Mouse (Mus musculus) intestine, embryonic 14.5 days (tissue): ENCODE data around the gene Zdhhc19. TPM values are rescaled to one million over a fixed set of nuclear protein-coding genes. Genes with fewer than 3 reads are reported as not detected.

Experiments used
- ATAC-seq: fragments of 200-750 bp; cut with Nextera tagmentation; replicated peaks from 2 replicates; pipeline ENCODE4 v1.8.0; 2017; ENCODE audit warnings: low read depth, moderate number of reproducible peaks, moderate TSS enrichment, moderate library complexity; ENCODE audit not compliant: low FRiP score, low TSS enrichment
- DNase-seq: peaks from one replicate; pipeline ENCODE4 v3.0.0-alpha.2; 2018; ENCODE audit warnings: low spot score
- H3K27ac ChIP-seq: fragments of 300-500 bp; sonication (generic); 2 replicates; pipeline ENCODE4 v1.5.1; 2014; ENCODE audit warnings: low read depth, mild to moderate bottlenecking, control low read depth
- H3K27me3 ChIP-seq: fragments of 300-500 bp; sonication (generic); replicated peaks from 2 replicates; pipeline ENCODE4 v1.6.1; 2014; ENCODE audit warnings: low read length, control low read depth; ENCODE audit not compliant: control insufficient read depth, insufficient read depth
- H3K36me3 ChIP-seq: fragments of 300-500 bp; sonication (generic); 2 replicates; pipeline ENCODE4 v1.6.1; 2014; ENCODE audit warnings: low read length, control low read depth; ENCODE audit not compliant: control insufficient read depth, insufficient read depth
- H3K4me1 ChIP-seq: fragments of 300-500 bp; sonication (generic); replicated peaks from 2 replicates; pipeline ENCODE4 v1.6.1; 2014; ENCODE audit warnings: low read length, control low read depth, mixed read lengths; ENCODE audit not compliant: control insufficient read depth, insufficient read depth
- H3K4me2 ChIP-seq: fragments of 300-500 bp; sonication (generic); 2 replicates; pipeline ENCODE4 v1.6.1; 2014; ENCODE audit warnings: low read length
- H3K4me3 ChIP-seq: fragments of 300-500 bp; sonication (generic); 2 replicates; pipeline ENCODE4 v1.5.1; 2014; ENCODE audit warnings: low read depth, low read length, control low read depth, mixed read lengths
- H3K9ac ChIP-seq: fragments of 300-500 bp; sonication (generic); 2 replicates; pipeline ENCODE4 v1.6.1; 2014; ENCODE audit warnings: mild to moderate bottlenecking, low read length
- H3K9me3 ChIP-seq: fragments of 300-500 bp; sonication (generic); 2 replicates; pipeline ENCODE4 v1.6.1; 2016; ENCODE audit warnings: low read length, control low read depth; ENCODE audit not compliant: control insufficient read depth
- WGBS: fragments of 180-500 bp; shearing (Covaris S2); extraction: QIAGEN DNeasy Blood & Tissue Kit; methylation state at CpG from one replicate; pipeline ENCODE4 v1.1.7; 2014; 5-methylcytosine and 5-hydroxymethylcytosine counted together
- polyA plus RNA-seq: library from polyadenylated mRNA; unstranded; fragments of >200 nt; fragmentation: Nextera tagmentation; extraction: Ambion mirVana; gene quantifications from 2 replicates; pipeline ENCODE4 v1.2.1, GENCODE M21; 2014

Zdhhc19 gene
- polyA plus RNA-seq, 1 experiment from 2014 or later, result 0.20 TPM

DNA sequence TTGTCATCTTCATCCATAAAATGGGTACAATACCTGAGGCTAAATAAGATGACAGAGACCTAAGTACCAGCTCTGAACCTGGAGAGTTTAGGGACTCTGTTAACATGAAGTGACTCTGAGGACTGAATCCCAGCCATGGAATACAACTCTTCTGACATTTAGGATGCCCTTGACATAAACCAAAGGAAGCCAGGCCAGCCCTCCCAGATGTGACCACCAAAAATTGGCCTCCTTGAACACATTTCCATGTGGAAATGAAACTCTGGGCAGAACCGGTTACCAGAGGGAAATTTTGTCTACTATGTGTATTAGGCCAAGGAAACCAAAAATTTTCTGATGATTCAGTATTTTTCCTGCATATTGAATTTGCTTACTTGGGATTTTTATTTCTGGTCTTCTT lies 103.1 kb downstream of the Zdhhc19 start:
- Histone ChIP-seq H3K4me3 (no peak overlapping the region), H3K27me3 (no peaks in the 10 kb centered on the region), H3K27ac (no peak overlapping the region), H3K9me3 (no peaks in the 10 kb centered on the region), H3K4me1 (no peaks in the 10 kb centered on the region), H3K4me2 (no peak overlapping the region), H3K36me3 (no peaks in the 10 kb centered on the region), H3K9ac (no peak overlapping the region)
- DNase-seq (no peak), ATAC-seq (no peak)
- 89% methylated on average over 1 of the region's 1 CpGs for WGBS

- Histone ChIP-seq H3K27ac (no peak overlapping the region), H3K27me3 (no peaks in the 10 kb centered on the region)
- 77% methylated on average over 3 of the region's 3 CpGs for WGBS
Measured at GRCm38 (mm10) chr16:32602193-32602685, 106.2 kb downstream of the Zdhhc19 start.

DNA sequence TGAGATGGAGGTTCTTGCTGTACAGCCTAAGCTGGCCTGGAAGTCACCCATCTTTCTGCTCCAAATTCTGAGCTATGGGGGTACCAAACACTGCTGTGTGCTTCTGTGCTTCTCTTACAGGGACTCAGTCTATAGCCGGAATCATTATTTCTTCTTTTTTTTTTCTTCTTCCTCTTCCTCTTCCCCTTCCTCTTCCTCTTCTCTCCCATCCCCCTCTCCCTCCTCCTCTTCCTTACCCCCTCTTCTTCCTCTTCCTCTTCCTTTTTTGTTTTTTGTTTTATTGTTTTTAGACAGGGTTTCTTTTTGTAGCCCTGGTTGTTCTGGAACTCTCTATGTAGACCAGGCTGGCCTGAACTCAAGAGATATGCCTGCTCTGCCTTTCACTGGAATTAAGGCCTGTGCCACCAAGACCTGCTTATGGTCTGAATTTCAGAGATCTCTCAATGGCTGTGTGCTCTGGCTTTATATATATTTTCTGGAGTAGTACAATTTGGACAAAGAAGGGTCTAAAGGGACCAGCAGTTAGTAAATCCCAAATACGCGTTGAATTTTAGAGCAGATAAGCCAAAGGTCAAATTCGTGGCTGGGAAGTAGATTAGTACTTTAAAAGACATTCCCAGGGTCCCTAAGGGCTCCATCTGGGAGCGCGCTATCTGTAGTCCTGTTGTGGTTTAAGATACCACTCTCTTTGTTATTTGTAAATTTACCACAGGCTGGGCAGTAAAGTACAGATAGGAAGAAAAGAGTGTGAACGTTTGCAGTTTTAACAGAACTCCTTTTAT lies 111.7 kb downstream of the Zdhhc19 start:
- peak; percentile 60 for DNase-seq
- Histone ChIP-seq H3K36me3 (no peaks in the 10 kb centered on the region), H3K4me3 (peak overlapping the region; percentile 59; the same call in 1 of the 2 replicates), H3K27me3 (no peaks in the 10 kb centered on the region), H3K27ac (peak overlapping the region; percentile 71), H3K9ac (no peak overlapping the region), H3K9me3 (no peaks in the 10 kb centered on the region), H3K4me1 (no peaks in the 10 kb centered on the region), H3K4me2 (peak overlapping the region; percentile 73)
- no peak for ATAC-seq
- 50% methylated on average over 7 of the region's 7 CpGs for WGBS

More at GRCm38 (mm10) chr16:32602193-32602685, 106.2 kb downstream of the Zdhhc19 start:
- ATAC-seq (no peak), DNase-seq (no peak)
- H3K4me3 ChIP-seq, result no peak overlapping the region
- H3K4me2 ChIP-seq, result no peak overlapping the region
- H3K9ac ChIP-seq, result no peak overlapping the region
- H3K36me3 ChIP-seq, result no peaks in the 10 kb centered on the region
- H3K9me3 ChIP-seq, result no peaks in the 10 kb centered on the region
- H3K4me1 ChIP-seq, result no peaks in the 10 kb centered on the region

GRCm38 (mm10) chr16:32608344-32608711 lies 112.3 kb downstream of the Zdhhc19 start:
- no peaks in the 10 kb centered on the region for H3K9me3 ChIP-seq
- H3K4me3 ChIP-seq, result peak overlapping the region; percentile 59
- H3K4me2 ChIP-seq, result peak overlapping the region; percentile 73
- DNase-seq, result no peak
- H3K36me3 ChIP-seq, result no peaks in the 10 kb centered on the region
- no peaks in the 10 kb centered on the region for H3K27me3 ChIP-seq
- H3K9ac ChIP-seq, result peak overlapping the region; percentile 34
- no peaks in the 10 kb centered on the region for H3K4me1 ChIP-seq
- WGBS, result 8% methylated on average over 8 of the region's 8 CpGs
- H3K27ac ChIP-seq, result peak overlapping the region; percentile 71
- peak; percentile 52; the same call in 1 of the 2 replicates for ATAC-seq

- no peaks in the 10 kb centered on the region for H3K36me3 ChIP-seq
- peak within 1 kb of the TSS; percentile 62 for H3K9ac ChIP-seq
- no peaks in the 10 kb centered on the region for H3K4me1 ChIP-seq
- peak within 1 kb of the TSS; percentile 59 for H3K4me3 ChIP-seq
- H3K9me3 ChIP-seq, result no peaks in the 10 kb centered on the region
- H3K27ac ChIP-seq, result peak within 1 kb of the TSS; percentile 88
- peak; percentile 98 for ATAC-seq
- under 1% methylated on average over 72 of the region's 73 CpGs for WGBS
- H3K4me2 ChIP-seq, result peak within 1 kb of the TSS; percentile 73
- no peaks in the 10 kb centered on the region for H3K27me3 ChIP-seq
- peak; percentile 98 for DNase-seq
Measured at GRCm38 (mm10) chr16:32608712-32609400, 112.8 kb downstream of the Zdhhc19 start, which contains the start of gene Tfrc. TSS of gene Tfrc (plus strand) at chr16:32608920.

GRCm38 (mm10) chr16:32609401-32609779 lies 113.3 kb downstream of the Zdhhc19 start:
- DNase-seq (no peak), ATAC-seq (no peak)
- peak overlapping the region; percentile 62 for H3K9ac ChIP-seq
- H3K36me3 ChIP-seq, result peaks cover 4% of the 10 kb centered on the region
- no peaks in the 10 kb centered on the region for H3K4me1 ChIP-seq
- H3K9me3 ChIP-seq, result no peaks in the 10 kb centered on the region
- H3K27me3 ChIP-seq, result no peaks in the 10 kb centered on the region
- WGBS, result under 1% methylated on average over 14 of the region's 14 CpGs
- peak overlapping the region; percentile 59 for H3K4me3 ChIP-seq
- peak overlapping the region; percentile 88; the same call in 1 of the 2 replicates for H3K27ac ChIP-seq
- peak overlapping the region; percentile 73 for H3K4me2 ChIP-seq

GRCm38 (mm10) chr16:32610460-32611255 lies 114.6 kb downstream of the Zdhhc19 start:
- peaks cover 17% of the 10 kb centered on the region for H3K36me3 ChIP-seq
- no peaks in the 10 kb centered on the region for H3K9me3 ChIP-seq
- ATAC-seq (no peak), DNase-seq (no peak)
- peak overlapping the region; percentile 73 for H3K4me2 ChIP-seq
- H3K27ac ChIP-seq, result no peak overlapping the region
- no peaks in the 10 kb centered on the region for H3K27me3 ChIP-seq
- no peaks in the 10 kb centered on the region for H3K4me1 ChIP-seq
- 65% methylated on average over 5 of the region's 5 CpGs for WGBS
- peak overlapping the region; percentile 59 for H3K4me3 ChIP-seq
- 0 out of 2 replicates have a peak overlapping the region, but pooled peaks have one; percentile 0 for H3K9ac ChIP-seq
